Mouse (Mus musculus): Measurements from ENCODE around the gene Uba7.
"Not testable (repeated sequence)": the region's sequence is repeated elsewhere in the genome, so short reads cannot be mapped to it uniquely, and the experiment has no call there.

Gene Uba7

GRCm38 (mm10) chr9:107993013-107993412 lies 17.7 kb downstream of the Uba7 start:
- no peak for DNase-seq (ENCODE audit: low spot score)

- DNase-seq (ENCODE audit: low spot score): no peak
Measured at GRCm38 (mm10) chr9:107994464-107994863, 19.2 kb downstream of the Uba7 start.

- DNase-seq (ENCODE audit: low spot score): no peak
Measured at GRCm38 (mm10) chr9:107995513-107995912, 20.2 kb downstream of the Uba7 start.

DNA sequence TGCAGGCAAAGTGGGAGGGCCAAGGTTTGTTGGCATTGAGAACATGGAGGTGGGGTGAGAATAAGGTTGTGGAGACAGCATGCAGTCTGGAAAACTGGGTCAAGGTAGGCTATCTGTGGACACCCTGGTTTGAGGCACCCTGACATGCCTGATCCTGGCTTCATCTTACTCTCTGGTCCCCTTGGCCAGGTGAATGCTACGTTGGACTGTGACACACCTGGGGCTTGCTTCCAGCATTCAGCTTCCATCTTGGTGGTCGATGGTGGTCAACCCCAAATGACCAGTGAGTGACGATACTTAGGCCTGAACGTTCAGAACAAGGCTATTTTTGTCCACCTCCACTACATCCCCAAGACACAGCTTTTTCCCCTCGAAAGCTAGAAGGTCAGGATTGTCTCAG lies 20.7 kb downstream of the Uba7 start, which contains the start of gene Gm20662:
Gm20662 (plus strand) TSS at position 301 of the 400 bp plus-strand sequence.
- no peak for DNase-seq (ENCODE audit: low spot score)

GRCm38 (mm10) chr9:108001922-108002770 lies 26.8 kb downstream of the Uba7 start, which contains the start of gene Ip6k1:
Gene Ip6k1, plus strand, starts transcription at chr9:108002501.
- peak; percentile 100 for DNase-seq (ENCODE audit: low spot score)

DNA sequence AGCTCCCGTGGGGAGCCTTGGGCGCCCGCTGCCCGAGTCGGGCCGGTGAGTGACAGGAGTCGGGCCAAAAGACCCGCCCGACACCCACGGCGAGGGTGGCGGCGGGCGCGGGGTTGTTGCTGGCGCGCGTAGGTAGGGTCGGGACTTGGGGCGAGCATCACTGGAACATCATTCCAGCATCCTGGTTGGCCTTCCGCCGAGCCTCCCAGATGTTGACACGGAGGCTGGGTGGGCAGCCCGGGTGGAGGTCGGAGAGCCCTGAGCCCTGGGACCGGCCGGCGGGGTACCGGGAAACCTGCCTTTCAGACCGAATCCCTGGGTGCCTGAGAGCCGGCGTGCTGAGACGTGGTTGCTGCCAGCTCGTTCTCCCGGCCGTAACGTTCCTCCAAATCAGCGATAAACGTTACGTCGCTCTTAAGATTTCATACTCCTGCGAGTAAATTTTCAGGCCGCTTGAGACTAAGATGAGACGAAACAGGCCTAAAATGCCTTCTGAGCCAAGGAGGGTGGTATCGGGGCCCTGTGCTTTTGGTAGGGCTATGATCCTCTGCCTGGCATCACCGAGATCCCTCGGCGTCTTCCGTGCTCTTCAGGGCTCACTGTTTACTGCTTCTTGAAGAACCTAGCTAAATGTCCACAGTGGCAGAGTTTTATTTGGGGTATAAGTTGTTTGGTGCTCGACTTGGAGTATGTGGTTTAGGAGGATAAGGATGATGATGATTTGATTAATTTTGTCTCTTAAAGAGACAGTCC lies 27.6 kb downstream of the Uba7 start:
- no peak for DNase-seq (ENCODE audit: low spot score)

DNA sequence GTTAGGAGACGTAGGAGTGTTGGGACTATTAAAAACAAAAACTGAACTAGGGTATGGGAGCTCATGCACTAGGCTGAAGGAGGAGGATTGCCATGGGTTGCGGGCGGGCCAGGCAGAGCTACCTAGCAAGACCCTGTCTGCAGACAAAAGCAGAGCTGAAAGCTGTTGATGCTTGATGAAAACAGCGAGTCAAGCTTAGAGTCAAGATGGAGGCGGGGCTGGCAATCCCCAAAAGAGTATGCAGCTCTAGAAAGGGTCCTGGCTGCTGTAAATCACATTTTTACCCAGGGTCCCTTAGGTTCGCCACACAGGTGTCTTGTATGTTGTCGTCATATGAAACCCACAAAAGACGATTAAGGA lies 28.2 kb downstream of the Uba7 start:
- DNase-seq (ENCODE audit: low spot score): no peak

GRCm38 (mm10) chr9:108008041-108008440 lies 32.7 kb downstream of the Uba7 start:
- no peak for DNase-seq (ENCODE audit: low spot score)

GRCm38 (mm10) chr9:108010385-108010784 lies 35.1 kb downstream of the Uba7 start:
- DNase-seq (ENCODE audit: low spot score): no peak

DNA sequence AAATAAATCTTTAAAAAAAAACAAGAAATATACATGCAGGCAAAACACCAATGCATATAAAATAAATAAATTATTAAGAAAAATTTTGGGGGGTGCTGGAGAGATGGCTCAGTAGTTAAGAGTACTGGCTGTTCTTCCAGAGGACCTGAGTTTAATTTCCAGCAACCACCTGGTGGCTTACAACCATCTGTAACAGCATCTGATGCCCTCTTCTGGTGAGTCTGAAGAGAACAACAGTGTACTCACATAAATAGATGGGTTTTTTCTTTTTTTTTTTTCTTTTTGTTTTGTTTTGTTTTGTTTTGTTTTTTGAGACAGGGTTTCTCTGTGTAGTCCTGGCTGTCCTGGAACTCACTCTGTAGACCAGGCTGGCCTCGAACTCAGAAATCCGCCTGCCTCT lies 38.3 kb downstream of the Uba7 start:
- not testable (repeated sequence) for DNase-seq (ENCODE audit: low spot score)

DNA sequence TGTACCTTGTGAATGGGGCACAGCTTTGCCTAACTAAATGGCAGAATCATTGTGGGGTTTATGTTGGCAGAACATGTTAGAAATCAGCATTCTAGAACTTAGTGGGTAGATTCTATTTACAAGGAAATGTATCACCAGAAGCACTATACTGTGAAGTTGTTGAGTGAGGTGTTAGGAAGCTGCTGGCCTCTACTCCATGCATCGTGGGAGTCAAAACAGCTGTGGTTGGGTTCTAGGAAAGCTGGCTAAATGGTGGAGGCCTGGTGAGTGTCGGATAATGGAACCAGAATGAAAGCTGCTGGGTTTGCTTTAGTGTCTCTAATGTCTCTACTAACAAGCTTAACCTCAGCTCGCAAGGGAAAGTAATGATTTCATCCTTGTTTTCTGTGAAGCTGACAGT lies 41.8 kb downstream of the Uba7 start:
- no peak for DNase-seq (ENCODE audit: low spot score)

- DNase-seq (ENCODE audit: low spot score): no peak
Measured at GRCm38 (mm10) chr9:108020741-108021140, 45.4 kb downstream of the Uba7 start.

- DNase-seq (ENCODE audit: low spot score): no peak
Measured at GRCm38 (mm10) chr9:108023216-108023615, 47.9 kb downstream of the Uba7 start.

DNA sequence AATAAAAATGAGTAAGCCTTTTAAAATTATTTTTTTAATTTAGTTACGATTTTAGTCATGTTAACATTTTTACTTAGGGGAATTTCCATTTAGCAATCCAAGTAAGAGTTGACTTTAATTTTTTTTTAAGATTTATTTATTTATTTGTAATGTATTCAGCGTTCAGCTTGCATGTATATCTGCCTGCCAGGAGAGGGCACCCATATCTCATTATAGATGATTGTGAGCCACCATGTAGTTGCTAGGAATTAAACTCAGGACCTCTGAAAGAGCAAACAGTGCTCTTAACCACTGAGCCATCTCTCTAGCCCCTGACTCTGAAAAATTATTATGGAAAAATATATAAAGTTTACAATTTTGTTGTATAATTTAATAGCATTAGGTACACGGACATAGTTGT lies 51.3 kb downstream of the Uba7 start:
- no peak for DNase-seq (ENCODE audit: low spot score)

GRCm38 (mm10) chr9:108027867-108028266 lies 52.6 kb downstream of the Uba7 start:
- DNase-seq (ENCODE audit: low spot score): no peak

- no peak for DNase-seq (ENCODE audit: low spot score)
Measured at GRCm38 (mm10) chr9:108032126-108032525, 56.8 kb downstream of the Uba7 start.
